Mouse (Mus musculus) stomach, postnatal 0 days (tissue): ENCODE data around the gene Trmt44.

Source experiments
- CTCF ChIP-seq: IDR thresholded peaks from 2 replicates; pipeline ENCODE4 v1.5.1; 2016; ENCODE audit warnings: antibody characterized with exemption, low read depth, mild to moderate bottlenecking, moderate library complexity
- EP300 ChIP-seq: optimal IDR thresholded peaks from 2 replicates; pipeline ENCODE3; 2016; ENCODE audit warnings: antibody characterized with exemption

DNA sequence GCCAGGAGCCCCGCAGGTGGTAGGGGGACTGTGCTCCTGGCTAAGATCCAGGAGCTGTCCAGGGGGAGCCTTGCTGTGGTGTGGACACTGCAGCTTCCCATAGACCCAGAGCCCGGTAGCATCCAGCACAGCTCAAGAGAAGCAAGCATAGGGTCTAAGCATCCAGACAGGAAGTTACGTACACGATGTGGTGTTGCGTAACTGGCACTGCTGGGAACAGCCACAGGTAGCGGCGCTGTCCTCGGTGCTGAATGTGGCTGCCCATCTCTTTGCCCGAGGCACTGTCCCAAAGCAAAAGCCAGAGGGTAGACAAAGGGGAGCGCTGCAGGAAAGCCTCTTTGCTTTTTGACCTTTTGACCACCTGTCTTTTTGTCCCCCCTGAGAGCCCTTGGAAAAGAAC, 43.3 kb downstream of the Trmt44 start:
- TF ChIP-seq CTCF (no peak), EP300 (no peak)
